Mouse (Mus musculus) C2C12 (cell line): ENCODE measurements around the gene Eri2. TPM values are rescaled to one million over a fixed set of nuclear protein-coding genes. Genes with fewer than 3 reads are reported as not detected.
"Not testable (repeated sequence)": the region's sequence is repeated elsewhere in the genome, so short reads cannot be mapped to it uniquely, and the experiment has no call there.

Source experiments
- H3K27me3 ChIP-seq: one replicate; pipeline ENCODE4 v1.6.1; 2011; ENCODE audit not compliant: control insufficient read depth, insufficient read depth, insufficient read length
- H3K36me3 ChIP-seq: one replicate; pipeline ENCODE4 v1.6.1; 2011; ENCODE audit not compliant: control insufficient read depth, insufficient read depth
- H3K4me3 ChIP-seq: one replicate; pipeline ENCODE4 v1.5.1; 2011; ENCODE audit warnings: mild to moderate bottlenecking, control low read depth; ENCODE audit not compliant: poor library complexity, insufficient read depth, severe bottlenecking
- H3K79me2 ChIP-seq: one replicate; pipeline ENCODE4 v1.6.1; 2011; ENCODE audit not compliant: control insufficient read depth, insufficient read depth
- H3K79me3 ChIP-seq: one replicate; pipeline ENCODE4 v1.6.1; 2011; ENCODE audit warnings: low read depth, control low read depth
- H3ac ChIP-seq: one replicate; pipeline ENCODE3; 2011; ENCODE audit warnings: low read depth; ENCODE audit not compliant: control insufficient read depth, insufficient read length
- CEBPB ChIP-seq: IDR thresholded peaks from one replicate; pipeline ENCODE4 v1.6.1; 2011; ENCODE audit warnings: low read depth, mild to moderate bottlenecking, control low read depth, moderate library complexity
- CTCF ChIP-seq: IDR thresholded peaks from one replicate; pipeline ENCODE4 v1.5.1; 2011; ENCODE audit not compliant: control insufficient read depth, insufficient read depth, insufficient read length
- FOSL1 ChIP-seq: IDR thresholded peaks from one replicate; pipeline ENCODE4 v1.8.0; 2011; ENCODE audit warnings: mild to moderate bottlenecking, low read length; ENCODE audit not compliant: poor library complexity, insufficient read depth, severe bottlenecking
- MAX ChIP-seq: IDR thresholded peaks from one replicate; pipeline ENCODE4 v1.6.1; 2011; ENCODE audit warnings: mild to moderate bottlenecking, control low read depth
- MYOD1 ChIP-seq: IDR thresholded peaks from one replicate; pipeline ENCODE4 v1.6.1; 2011; ENCODE audit warnings: low read depth; ENCODE audit not compliant: control insufficient read depth, insufficient read length
- MYOG ChIP-seq: IDR thresholded peaks from one replicate; pipeline ENCODE4 v1.6.1; 2011; ENCODE audit not compliant: control insufficient read depth, insufficient read length; ENCODE audit errors: extremely low read depth
- USF1 ChIP-seq: IDR thresholded peaks from one replicate; pipeline ENCODE4 v1.6.1; 2011; ENCODE audit warnings: low read depth, mild to moderate bottlenecking, control low read depth, moderate library complexity
- polyA plus RNA-seq: library from polyadenylated mRNA; unstranded; fragments of >200 nt; fragmentation: generic; extraction: Trizol; gene quantifications from one replicate; pipeline ENCODE4 v1.2.1, GENCODE M21; 2012; ENCODE audit warnings: missing spikeins

Eri2 gene
- polyA plus RNA-seq, 1 experiment = 3.3 TPM

- TF ChIP-seq MYOG (no peak), USF1 (no peak), MYOD1 (no peak), MAX (no peak), CTCF (no peak), CEBPB (no peak), FOSL1 (no peak)
- H3K79me3 ChIP-seq = no peaks in the 10 kb centered on the region
- H3K4me3 ChIP-seq = no peak within 1 kb of the TSS
- H3K79me2 ChIP-seq = no peaks in the 10 kb centered on the region
- H3K36me3 ChIP-seq = no peaks in the 10 kb centered on the region
- H3ac ChIP-seq = no peak within 1 kb of the TSS
- H3K27me3 ChIP-seq = no peaks in the 10 kb centered on the region
These were observed 33.3 kb downstream of the Eri2 start, which contains the start of gene Acsm3 for GRCm38 (mm10) chr7:119760527-119760951. Gene Acsm3, plus strand, starts transcription at chr7:119760923.

GRCm38 (mm10) chr7:119753696-119754095 is 40.2 kb downstream of the Eri2 start:
- Histone ChIP-seq H3K4me3 (no peak overlapping the region), H3K27me3 (no peaks in the 10 kb centered on the region), H3ac (no peak overlapping the region), H3K79me2 (no peaks in the 10 kb centered on the region), H3K36me3 (no peaks in the 10 kb centered on the region), H3K79me3 (no peaks in the 10 kb centered on the region)
- no peak for TF ChIP-seq USF1
- no peak for TF ChIP-seq MYOG
- no peak for TF ChIP-seq CEBPB
- no peak for TF ChIP-seq CTCF
- TF ChIP-seq FOSL1 = no peak
- TF ChIP-seq MAX = no peak
- no peak for TF ChIP-seq MYOD1

- TF ChIP-seq MYOG = no peak
- TF ChIP-seq MYOD1 = no peak
- TF ChIP-seq CTCF = no peak
- no peak for TF ChIP-seq USF1
- TF ChIP-seq CEBPB = no peak
- no peak for TF ChIP-seq FOSL1
- no peak for TF ChIP-seq MAX
- H3K4me3 ChIP-seq = no peak overlapping the region
- H3ac ChIP-seq = no peak overlapping the region
- no peaks in the 10 kb centered on the region for H3K36me3 ChIP-seq
- no peaks in the 10 kb centered on the region for H3K79me3 ChIP-seq
- H3K27me3 ChIP-seq = no peaks in the 10 kb centered on the region
- H3K79me2 ChIP-seq = no peaks in the 10 kb centered on the region
These were observed 43.9 kb downstream of the Eri2 start for GRCm38 (mm10) chr7:119749942-119750341.

DNA sequence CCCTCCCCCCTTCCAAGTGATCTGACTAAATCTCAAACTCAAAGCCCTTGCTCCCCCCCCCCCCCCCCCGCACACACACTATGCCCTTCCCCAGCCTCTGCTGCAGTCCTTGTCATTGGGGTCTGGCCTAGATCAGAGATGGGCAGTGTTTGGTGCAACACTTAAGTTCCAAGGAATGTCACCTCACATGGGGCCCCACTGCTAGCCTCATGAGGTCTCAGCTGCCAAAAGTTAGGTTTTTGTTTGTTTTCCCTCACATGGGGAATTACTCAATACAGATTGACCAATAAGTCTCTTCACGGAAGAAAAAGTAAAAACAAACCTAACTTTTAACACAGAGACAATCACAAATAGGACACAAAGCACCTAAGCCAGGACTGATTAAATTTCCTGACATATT is 45.1 kb downstream of the Eri2 start:
- no peaks in the 10 kb centered on the region for H3K79me2 ChIP-seq
- no peaks in the 10 kb centered on the region for H3K27me3 ChIP-seq
- no peak overlapping the region for H3ac ChIP-seq
- H3K79me3 ChIP-seq = no peaks in the 10 kb centered on the region
- H3K36me3 ChIP-seq = no peaks in the 10 kb centered on the region
- H3K4me3 ChIP-seq = no peak overlapping the region
- TF ChIP-seq CTCF = no peak
- TF ChIP-seq MYOD1 = no peak

GRCm38 (mm10) chr7:119745869-119746268 is 48.0 kb downstream of the Eri2 start:
- H3K79me2 ChIP-seq = no peaks in the 10 kb centered on the region
- no peaks in the 10 kb centered on the region for H3K36me3 ChIP-seq
- no peak overlapping the region for H3K4me3 ChIP-seq
- H3ac ChIP-seq = no peak overlapping the region
- H3K27me3 ChIP-seq = no peaks in the 10 kb centered on the region
- TF ChIP-seq MAX (no peak), MYOD1 (no peak), MYOG (no peak), CTCF (no peak), CEBPB (no peak), FOSL1 (no peak), USF1 (no peak)
- H3K79me3 ChIP-seq = no peaks in the 10 kb centered on the region

DNA sequence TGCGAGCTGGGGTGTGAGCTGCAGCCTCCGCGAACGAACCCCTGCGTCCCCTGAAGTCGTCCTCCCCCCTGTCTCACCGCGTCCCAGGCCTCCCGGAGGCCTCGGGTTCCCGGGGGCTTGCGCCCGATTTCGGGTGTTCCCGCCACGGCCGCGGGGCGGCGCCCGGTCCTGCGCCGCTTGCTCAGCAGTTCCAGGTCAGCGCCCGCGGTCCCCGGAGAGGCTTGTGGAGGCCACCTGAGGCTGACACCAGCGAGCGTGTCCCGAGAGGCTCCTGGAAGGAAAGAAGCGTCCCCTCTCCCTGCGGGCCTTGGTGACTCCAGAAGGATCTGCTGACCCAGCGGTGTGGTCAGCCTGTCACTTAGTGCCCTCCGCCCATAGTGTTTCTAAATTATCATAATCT is 49.5 kb downstream of the Eri2 start:
- Histone ChIP-seq H3K36me3 (no peaks in the 10 kb centered on the region), H3K79me2 (no peaks in the 10 kb centered on the region), H3K4me3 (no peak overlapping the region)

GRCm38 (mm10) chr7:119739798-119740468 is 53.9 kb downstream of the Eri2 start:
- H3K79me3 ChIP-seq, H3K4me3 ChIP-seq, H3K79me2 ChIP-seq, H3ac ChIP-seq, H3K27me3 ChIP-seq, H3K36me3 ChIP-seq: not testable (repeated sequence)

More for the DNA sequence above, 49.5 kb downstream of the Eri2 start:
- Histone ChIP-seq H3K27me3 (no peaks in the 10 kb centered on the region), H3K79me3 (no peaks in the 10 kb centered on the region), H3ac (no peak overlapping the region)
- TF ChIP-seq FOSL1 (no peak), MYOD1 (no peak), USF1 (no peak), MYOG (no peak), CEBPB (no peak), CTCF (no peak), MAX (no peak)
